Mouse (Mus musculus) C2C12 (cell line): ENCODE results near the gene Gm49661.
A peak's percentile ranks its signal among the peaks of the same experiment; 100 is the strongest.

Source experiments
- CEBPB ChIP-seq: IDR thresholded peaks from one replicate; pipeline ENCODE4 v1.6.1; 2011; ENCODE audit warnings: low read depth, mild to moderate bottlenecking, control low read depth, moderate library complexity
- CTCF ChIP-seq: IDR thresholded peaks from one replicate; pipeline ENCODE4 v1.5.1; 2011; ENCODE audit not compliant: control insufficient read depth, insufficient read depth, insufficient read length
- FOSL1 ChIP-seq: IDR thresholded peaks from one replicate; pipeline ENCODE4 v1.8.0; 2011; ENCODE audit warnings: mild to moderate bottlenecking, low read length; ENCODE audit not compliant: poor library complexity, insufficient read depth, severe bottlenecking
- MAX ChIP-seq: IDR thresholded peaks from one replicate; pipeline ENCODE4 v1.6.1; 2011; ENCODE audit warnings: mild to moderate bottlenecking, control low read depth
- MYOD1 ChIP-seq: IDR thresholded peaks from one replicate; pipeline ENCODE4 v1.6.1; 2011; ENCODE audit warnings: low read depth; ENCODE audit not compliant: control insufficient read depth, insufficient read length
- MYOG ChIP-seq: IDR thresholded peaks from one replicate; pipeline ENCODE4 v1.6.1; 2011; ENCODE audit not compliant: control insufficient read depth, insufficient read length; ENCODE audit errors: extremely low read depth
- USF1 ChIP-seq: IDR thresholded peaks from one replicate; pipeline ENCODE4 v1.6.1; 2011; ENCODE audit warnings: low read depth, mild to moderate bottlenecking, control low read depth, moderate library complexity

GRCm38 (mm10) chr8:84965731-84966291 is 3.4 kb downstream of the Gm49661 start:
- no peak for TF ChIP-seq CTCF
- TF ChIP-seq MYOD1: no peak
- TF ChIP-seq USF1: no peak
- TF ChIP-seq MYOG: no peak
- TF ChIP-seq CEBPB: no peak
- peak; percentile 69 for TF ChIP-seq MAX
- TF ChIP-seq FOSL1: no peak
